Mouse (Mus musculus) liver, embryonic 14.5 days (tissue): ENCODE data around the gene Socs4.

Source experiments
- CTCF ChIP-seq: IDR thresholded peaks from 2 replicates; pipeline ENCODE4 v1.5.1; 2016; ENCODE audit warnings: antibody characterized with exemption, low read depth, control low read depth
- EP300 ChIP-seq: IDR thresholded peaks from 2 replicates; pipeline ENCODE4 v1.6.1; 2016; ENCODE audit warnings: antibody characterized with exemption, low read depth

DNA sequence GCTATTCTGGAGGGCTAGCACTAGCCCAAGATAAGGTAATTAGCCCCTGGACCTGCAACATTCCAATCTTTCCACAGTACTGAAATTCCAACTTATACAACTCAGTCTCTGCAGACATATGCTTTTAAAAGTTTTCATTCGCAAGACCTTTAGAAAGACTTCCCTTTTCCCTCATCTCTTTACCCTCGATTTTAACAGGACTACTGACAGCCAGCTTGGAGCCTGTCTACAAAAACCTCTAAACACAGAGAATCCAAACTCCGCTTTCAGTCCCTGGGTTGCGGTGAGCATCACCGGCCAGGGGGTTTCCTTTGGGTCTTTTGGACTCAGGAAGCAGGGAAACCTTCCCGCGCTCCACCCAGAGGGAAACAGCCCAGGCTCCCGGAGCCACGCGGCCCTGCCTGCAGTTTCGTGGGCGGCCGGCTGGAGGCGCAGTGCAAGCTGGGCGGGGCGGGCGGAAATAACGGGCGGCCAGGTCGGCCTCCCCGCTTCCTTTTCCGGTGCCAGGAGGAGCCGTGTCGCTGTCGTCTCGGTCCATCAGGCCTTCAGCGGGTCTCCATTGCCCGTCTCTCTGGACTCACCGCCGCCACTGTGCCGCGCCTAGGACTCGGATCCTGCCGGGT is 21.2 kb downstream of the Socs4 start, which contains the start of gene Mapk1ip1l:
- TF ChIP-seq CTCF (peak; percentile 97), EP300 (no peak)
